Mouse (Mus musculus): ENCODE results near the gene Tmem132c.

Gene Tmem132c

GRCm38 (mm10) chr5:127416536-127416935, 174.9 kb downstream of the Tmem132c start:
- DNase-seq (ENCODE audit: low spot score): no peak

GRCm38 (mm10) chr5:127423936-127424335, 182.3 kb downstream of the Tmem132c start:
- DNase-seq (ENCODE audit: low spot score): no peak

- DNase-seq (ENCODE audit: low spot score): no peak
Measured at GRCm38 (mm10) chr5:127429124-127429523, 187.5 kb downstream of the Tmem132c start.

GRCm38 (mm10) chr5:127431561-127431960, 190.0 kb downstream of the Tmem132c start:
- DNase-seq (ENCODE audit: low spot score): no peak

GRCm38 (mm10) chr5:127436836-127437235, 195.2 kb downstream of the Tmem132c start:
- no peak for DNase-seq (ENCODE audit: low spot score)

- no peak for DNase-seq (ENCODE audit: low spot score)
Measured at GRCm38 (mm10) chr5:127438639-127439038, 197.0 kb downstream of the Tmem132c start.

- no peak for DNase-seq (ENCODE audit: low spot score)
Measured at GRCm38 (mm10) chr5:127441963-127442362, 200.4 kb downstream of the Tmem132c start.

- no peak for DNase-seq (ENCODE audit: low spot score)
Measured at GRCm38 (mm10) chr5:127453580-127453979, 212.0 kb downstream of the Tmem132c start.

GRCm38 (mm10) chr5:127454068-127454467, 212.5 kb downstream of the Tmem132c start:
- DNase-seq (ENCODE audit: low spot score): no peak

- no peak for DNase-seq (ENCODE audit: low spot score)
Measured at GRCm38 (mm10) chr5:127456076-127456475, 214.5 kb downstream of the Tmem132c start.

- no peak for DNase-seq (ENCODE audit: low spot score)
Measured at GRCm38 (mm10) chr5:127468151-127468550, 226.5 kb downstream of the Tmem132c start.

GRCm38 (mm10) chr5:127470351-127470750, 228.7 kb downstream of the Tmem132c start:
- no peak for DNase-seq (ENCODE audit: low spot score)

GRCm38 (mm10) chr5:127471902-127472301, 230.3 kb downstream of the Tmem132c start:
- no peak for DNase-seq (ENCODE audit: low spot score)

- no peak for DNase-seq (ENCODE audit: low spot score)
Measured at GRCm38 (mm10) chr5:127473706-127474105, 232.1 kb downstream of the Tmem132c start.

GRCm38 (mm10) chr5:127474856-127475255, 233.2 kb downstream of the Tmem132c start:
- DNase-seq (ENCODE audit: low spot score): no peak

GRCm38 (mm10) chr5:127477790-127478189, 236.2 kb downstream of the Tmem132c start:
- DNase-seq (ENCODE audit: low spot score): no peak

- no peak for DNase-seq (ENCODE audit: low spot score)
Measured at GRCm38 (mm10) chr5:127478322-127478721, 236.7 kb downstream of the Tmem132c start.

- DNase-seq (ENCODE audit: low spot score): no peak
Measured at GRCm38 (mm10) chr5:127480931-127481330, 239.3 kb downstream of the Tmem132c start.

- no peak for DNase-seq (ENCODE audit: low spot score)
Measured at GRCm38 (mm10) chr5:127481416-127481815, 239.8 kb downstream of the Tmem132c start.

- no peak for DNase-seq (ENCODE audit: low spot score)
Measured at GRCm38 (mm10) chr5:127482342-127482741, 240.7 kb downstream of the Tmem132c start.

GRCm38 (mm10) chr5:127483955-127484659, 242.5 kb downstream of the Tmem132c start:
- DNase-seq (ENCODE audit: low spot score): no peak

- peak; percentile 32 for DNase-seq (ENCODE audit: low spot score)
Measured at GRCm38 (mm10) chr5:127484813-127485486, 243.3 kb downstream of the Tmem132c start.

- no peak for DNase-seq (ENCODE audit: low spot score)
Measured at GRCm38 (mm10) chr5:127487190-127487589, 245.6 kb downstream of the Tmem132c start.

- DNase-seq (ENCODE audit: low spot score): no peak
Measured at GRCm38 (mm10) chr5:127488666-127489065, 247.1 kb downstream of the Tmem132c start.
